8 mouse cellular contexts compared by ENCODE assay signal in genomic region chr17:35021163-35021808, GRCm38 (mm10). TPM values are rescaled to one million over a fixed set of nuclear protein-coding genes. Genes with fewer than 3 reads are reported as not detected.
DNase-seq lines count a peak whose midpoint lies in the region; ATAC-seq and TF ChIP-seq lines count a peak whose summit lies in the region.

No protein-coding gene starts in this region.

- peak; percentile 74 for ATAC-seq in forebrain, embryonic 13.5 days
- peak; percentile 20 for ATAC-seq in liver, postnatal 0 days

- H3K36me3 ChIP-seq in E14TG2a.4 (ENCODE audit: insufficient read depth, low read length) = peaks cover 16% of the 10 kb centered on the region
- peaks cover 16% of the 10 kb centered on the region for H3K36me3 ChIP-seq in forebrain, embryonic 13.5 days (ENCODE audit: poor library complexity, severe bottlenecking)
- H3K36me3 ChIP-seq in liver, postnatal 0 days (replicated peaks; ENCODE audit: insufficient read depth, low read length) = peaks cover 3% of the 10 kb centered on the region; the same call in 1 of the 2 replicates

- H3K4me1 ChIP-seq in E14TG2a.4 (replicated peaks; ENCODE audit: low read depth, low read length) = peaks cover 77% of the 10 kb centered on the region
- H3K4me1 ChIP-seq in forebrain, embryonic 13.5 days = peaks cover 16% of the 10 kb centered on the region
- H3K4me1 ChIP-seq in liver, postnatal 0 days (ENCODE audit: insufficient read depth) = peaks cover 25% of the 10 kb centered on the region
- peaks cover 16% of the 10 kb centered on the region for H3K4me1 ChIP-seq in olfactory bulb, adult 2 months (ENCODE audit: control insufficient read depth, insufficient read depth, low read length)

- H3K27ac ChIP-seq in forebrain, embryonic 13.5 days = peak overlapping the region; percentile 2; the same call in 1 of the 2 replicates
- H3K27ac ChIP-seq in liver, postnatal 0 days (ENCODE audit: low read depth) = peak overlapping the region; percentile 53
- H3K27ac ChIP-seq in olfactory bulb, adult 2 months (ENCODE audit: insufficient read depth, low read depth, low read length) = peak overlapping the region; percentile 61

- H3K4me3 ChIP-seq in E14TG2a.4 (replicated peaks; ENCODE audit: low read length) = peak overlapping the region; percentile 26; the same call in 1 of the 2 replicates
- H3K4me3 ChIP-seq in forebrain, embryonic 13.5 days = no peak overlapping the region
- no peak overlapping the region for H3K4me3 ChIP-seq in liver, postnatal 0 days (ENCODE audit: low read depth, low read length)
- H3K4me3 ChIP-seq in olfactory bulb, adult 2 months (ENCODE audit: insufficient read depth, low read depth, low read length) = peak overlapping the region; percentile 31

- WGBS in forebrain, embryonic 13.5 days = 4% methylated on average over 17 of the region's 17 CpGs
- 15% methylated on average over 17 of the region's 17 CpGs for WGBS in liver, postnatal 0 days (ENCODE audit: insufficient replicate concordance)
- 8% methylated on average over 17 of the region's 17 CpGs for WGBS in olfactory bulb, adult 2 months

- DNase-seq in c-Kit-positive CD71-positive TER-119-positive erythroid progenitor cells, embryonic 14.5 days (ENCODE audit: low spot score) = peak; percentile 85
- DNase-seq in heart, postnatal 10 days = peak; percentile 90 to 94
- DNase-seq in layer of hippocampus, adult 11-12 months (ENCODE audit: low spot score) = peak; percentile 91
- peak; percentile 91 for DNase-seq in liver, postnatal 0 days
- peak; percentile 71 to 77 for DNase-seq in thymus, adult 18-20 months

- H3K9ac ChIP-seq in forebrain, embryonic 13.5 days = no peak overlapping the region
- H3K9ac ChIP-seq in liver, postnatal 0 days (replicated peaks) = no peak overlapping the region; the same call in 1 of the 2 replicates

- intact Hi-C loops in heart, postnatal 10 days (cut with DNase I) = loop anchor here (1.0 to 2.0 kb wide), 3 partner anchors 38 to 85 kb away; partner anchors contain the start of genes Ddah2 and Ly6g6d

- TF ChIP-seq CTCF in E14TG2a.4 (conservative IDR thresholded peaks at IDR 0.05; ENCODE audit: low read length) = peak; percentile 93
- peak; percentile 99 for TF ChIP-seq CTCF in liver, postnatal 0 days (IDR thresholded peaks at IDR 0.05; ENCODE audit: low read depth)
- peak; percentile 95 for TF ChIP-seq CTCF in olfactory bulb, adult 2 months (IDR thresholded peaks at IDR 0.05; ENCODE audit: insufficient read depth, low read depth, low read length)

- peaks cover 22% of the 10 kb centered on the region for H3K27me3 ChIP-seq in E14TG2a.4 (ENCODE audit: insufficient read depth, low read length)
- no peaks in the 10 kb centered on the region for H3K27me3 ChIP-seq in forebrain, embryonic 13.5 days
- 0 out of 2 replicates have a peak, but pooled peaks cover 3% of the 10 kb centered on the region for H3K27me3 ChIP-seq in liver, postnatal 0 days (ENCODE audit: insufficient read depth, low read length)

- TF ChIP-seq POLR2A in olfactory bulb, adult 2 months (IDR thresholded peaks at IDR 0.05; ENCODE audit: insufficient read depth, low read depth, low read length) = no peak

- H3K9me3 ChIP-seq in E14TG2a.4 (ENCODE audit: low read length) = no peaks in the 10 kb centered on the region
- no peaks in the 10 kb centered on the region for H3K9me3 ChIP-seq in forebrain, embryonic 13.5 days (replicated peaks)
- no peaks in the 10 kb centered on the region for H3K9me3 ChIP-seq in liver, postnatal 0 days (ENCODE audit: low read length)

- peak overlapping the region; percentile 36 for H3K4me2 ChIP-seq in forebrain, embryonic 13.5 days
- H3K4me2 ChIP-seq in liver, postnatal 0 days (ENCODE audit: low read depth, low read length) = peak overlapping the region; percentile 43

- no peak for TF ChIP-seq EP300 in liver, postnatal 0 days (IDR thresholded peaks at IDR 0.05; ENCODE audit: low read depth)

RNA-seq across cellular contexts. Expression of gene Vwa7, which starts 4.9 kb away (rescaled TPM):
- polyA plus RNA-seq in forebrain, embryonic 13.5 days (2015; fragmentation: Nextera tagmentation; extraction: Ambion mirVana) = 0.18 and 0.20 TPM in 2 replicates
- 1 to 10 TPM; 3.3 to 3.8 TPM for total RNA-seq in heart, postnatal 10 days (2021)
- 0.09 and 0.12 TPM in 2 replicates for polyA plus RNA-seq in liver, postnatal 0 days (2015; fragmentation: Nextera tagmentation; extraction: Ambion mirVana)
- polyA plus RNA-seq in olfactory bulb, adult 2 months (2012; ENCODE audit: insufficient read depth, insufficient read length, low replicate concordance, missing spikeins) = not detected in 2 replicates

RNA-seq across cellular contexts. Expression of gene Sapcd1, which starts 6.5 kb away (rescaled TPM):
- 7.2 and 7.8 TPM in 2 replicates for polyA plus RNA-seq in forebrain, embryonic 13.5 days (2015; fragmentation: Nextera tagmentation; extraction: Ambion mirVana)
- under 1 TPM in 1 of 2 experiments, not detected in 1; 0.38 TPM for total RNA-seq in heart, postnatal 10 days (2021)
- polyA plus RNA-seq in liver, postnatal 0 days (2015; fragmentation: Nextera tagmentation; extraction: Ambion mirVana) = 3.3 and 4.1 TPM in 2 replicates
- polyA plus RNA-seq in olfactory bulb, adult 2 months (2012; ENCODE audit: insufficient read depth, insufficient read length, low replicate concordance, missing spikeins) = not detected in 2 replicates

RNA-seq across cellular contexts. Expression of gene Vars, which starts 20.5 kb away (rescaled TPM):
- 88.4 and 104 TPM in 2 replicates for polyA plus RNA-seq in forebrain, embryonic 13.5 days (2015; fragmentation: Nextera tagmentation; extraction: Ambion mirVana)
- 10 to 100 TPM; 34.5 to 35.6 TPM for total RNA-seq in heart, postnatal 10 days (2021)
- polyA plus RNA-seq in liver, postnatal 0 days (2015; fragmentation: Nextera tagmentation; extraction: Ambion mirVana) = 38.0 and 43.8 TPM in 2 replicates
- polyA plus RNA-seq in olfactory bulb, adult 2 months (2012; ENCODE audit: insufficient read depth, insufficient read length, low replicate concordance, missing spikeins) = not detected in 2 replicates

RNA-seq across cellular contexts. Expression of gene Msh5, which starts 25.3 kb away (rescaled TPM):
- 4.5 and 5.9 TPM in 2 replicates for polyA plus RNA-seq in forebrain, embryonic 13.5 days (2015; fragmentation: Nextera tagmentation; extraction: Ambion mirVana)
- 1 to 10 TPM; 2.0 TPM for total RNA-seq in heart, postnatal 10 days (2021)
- 3.8 and 4.2 TPM in 2 replicates for polyA plus RNA-seq in liver, postnatal 0 days (2015; fragmentation: Nextera tagmentation; extraction: Ambion mirVana)
- not detected in 2 replicates for polyA plus RNA-seq in olfactory bulb, adult 2 months (2012; ENCODE audit: insufficient read depth, insufficient read length, low replicate concordance, missing spikeins)

RNA-seq across cellular contexts. Expression of gene Clic1, which starts 28.5 kb away (rescaled TPM):
- polyA plus RNA-seq in forebrain, embryonic 13.5 days (2015; fragmentation: Nextera tagmentation; extraction: Ambion mirVana) = 141 and 147 TPM in 2 replicates
- 100 to 1,000 TPM; 115 to 118 TPM for total RNA-seq in heart, postnatal 10 days (2021)
- polyA plus RNA-seq in liver, postnatal 0 days (2015; fragmentation: Nextera tagmentation; extraction: Ambion mirVana) = 98.6 and 102 TPM in 2 replicates
- not detected in 2 replicates for polyA plus RNA-seq in olfactory bulb, adult 2 months (2012; ENCODE audit: insufficient read depth, insufficient read length, low replicate concordance, missing spikeins)

Comparison
In these comparisons a context has a peak if more than half of its experiments do, and no peak if none do; other contexts are left out.
1. H3K4me3 ChIP-seq: peak in E14TG2a.4 (single experiment) and olfactory bulb, adult 2 months (single experiment); none in forebrain, embryonic 13.5 days (single experiment) and liver, postnatal 0 days (single experiment).
2. H3K27ac ChIP-seq: peak in every context shown above with its lines; median percentile 61 in olfactory bulb, adult 2 months; 53 in liver, postnatal 0 days; 2 in forebrain, embryonic 13.5 days.
3. Peak in every context shown above with its lines, with median percentiles within 50 percentile points of each other: CTCF ChIP-seq and DNase-seq.